In genomic region chr15:11483916-11484315, GRCm38 (mm10) we compare ENCODE assay signal across 35 mouse cellular contexts.
"Had no signal": no experiment of that assay in that cellular context is flagged by ENCODE, and none has a peak within 500 bp of the region (broad histone marks: within the 10 kb centered on the region; RNA-seq: fewer than 3 reads in every experiment).

No protein-coding gene starts in this region.

- ATAC-seq: hindbrain, embryonic 16.5 days; hindbrain, postnatal 0 days; inflammation-experienced regulatory T-cells, adult 6 months; intestine, embryonic 15.5 days; intestine, embryonic 16.5 days; intestine, postnatal 0 days had no signal

- H3K9me3 ChIP-seq: heart, embryonic 10.5 days; heart, embryonic 12.5 days; heart, embryonic 13.5 days; heart, embryonic 15.5 days; hindbrain, embryonic 10.5 days; hindbrain, embryonic 12.5 days; hindbrain, embryonic 13.5 days; hindbrain, embryonic 15.5 days; intestine, embryonic 15.5 days; kidney, embryonic 15.5 days had no signal

- H3K27ac ChIP-seq: heart, embryonic 10.5 days; heart, embryonic 13.5 days; heart, embryonic 15.5 days; hindbrain, embryonic 10.5 days; hindbrain, embryonic 12.5 days; hindbrain, embryonic 13.5 days; hindbrain, embryonic 14.5 days; hindbrain, embryonic 15.5 days; hindbrain, postnatal 0 days; intestine, embryonic 15.5 days; kidney, embryonic 15.5 days; kidney, postnatal 0 days; layer of hippocampus, adult 2 months had no signal

- H3K9ac ChIP-seq: heart, embryonic 12.5 days; heart, embryonic 13.5 days; heart, embryonic 15.5 days; hindbrain, embryonic 12.5 days; hindbrain, embryonic 13.5 days; hindbrain, embryonic 14.5 days; hindbrain, embryonic 15.5 days; intestine, embryonic 15.5 days; kidney, embryonic 15.5 days had no signal

- H3K36me3 ChIP-seq: heart, embryonic 10.5 days; heart, embryonic 12.5 days; heart, embryonic 13.5 days; heart, embryonic 15.5 days; hindbrain, embryonic 10.5 days; hindbrain, embryonic 12.5 days; hindbrain, embryonic 13.5 days; hindbrain, embryonic 15.5 days; intestine, embryonic 15.5 days; kidney, embryonic 15.5 days had no signal

- H3K4me2 ChIP-seq: heart, embryonic 11.5 days; heart, embryonic 12.5 days; heart, embryonic 13.5 days; heart, embryonic 15.5 days; hindbrain, embryonic 12.5 days; hindbrain, embryonic 13.5 days; hindbrain, embryonic 14.5 days; hindbrain, embryonic 15.5 days; intestine, embryonic 15.5 days; kidney, embryonic 15.5 days had no signal

- H3K27me3 ChIP-seq: heart, embryonic 12.5 days; heart, embryonic 13.5 days; heart, embryonic 15.5 days; hindbrain, embryonic 12.5 days; hindbrain, embryonic 13.5 days; hindbrain, embryonic 15.5 days; intestine, embryonic 15.5 days; kidney, embryonic 15.5 days had no signal

- H3K4me3 ChIP-seq: heart, embryonic 10.5 days; heart, embryonic 12.5 days; heart, embryonic 13.5 days; heart, embryonic 15.5 days; hindbrain, embryonic 10.5 days; hindbrain, embryonic 12.5 days; hindbrain, embryonic 13.5 days; hindbrain, embryonic 15.5 days; intestine, embryonic 15.5 days; kidney, embryonic 15.5 days; layer of hippocampus, adult 2 months had no signal

- DNase-seq: heart, postnatal 10 days; heart, postnatal 14 days; heart, postnatal 36 days; heart, postnatal 4 days; kidney, adult 11 months; kidney, adult 18-20 months; kidney, adult 2 months; kidney, adult 8-10 months; kidney, adult 9 months; kidney, postnatal 10 days; kidney, postnatal 14 days; kidney, postnatal 25 days; kidney, postnatal 36 days; kidney, postnatal 4 days; layer of hippocampus, adult 9-11 months; layer of hippocampus, postnatal 36 days had no signal

- H3K4me1 ChIP-seq: heart, embryonic 10.5 days; heart, embryonic 13.5 days; heart, embryonic 15.5 days; hindbrain, embryonic 10.5 days; hindbrain, embryonic 12.5 days; hindbrain, embryonic 13.5 days; hindbrain, embryonic 15.5 days had no signal
